Mouse (Mus musculus): ENCODE data around the gene Hmx1. TPM values are rescaled to one million over a fixed set of nuclear protein-coding genes. Genes with fewer than 3 reads are reported as not detected.

Gene Hmx1
- total and polyA plus RNA-seq, 3 experiments: not detected

- DNase-seq (ENCODE audit: low read depth, low spot score): no peak
- Histone ChIP-seq H3K27me3 (ENCODE audit: control insufficient read depth in 1 of 2, insufficient read depth in 2 of 2, low read length in 2 of 2) (no peaks in the 10 kb centered on the region), H3K4me3 (ENCODE audit: control insufficient read depth in 1 of 2, insufficient read depth in 1 of 2, low read depth in 2 of 2, low read length in 2 of 2) (no peak overlapping the region), H3K27ac (ENCODE audit: control insufficient read depth, low read depth, low read length) (no peak overlapping the region), H3K79me2 (ENCODE audit: control insufficient read depth, insufficient read depth, low read length, poor library complexity) (no peaks in the 10 kb centered on the region), H3K36me3 (ENCODE audit: control insufficient read depth in 1 of 2, insufficient read depth in 2 of 2, low read length in 2 of 2) (no peaks in the 10 kb centered on the region), H3K4me1 (ENCODE audit: control insufficient read depth in 1 of 2, insufficient read depth in 2 of 2, low read length in 2 of 2) (no peaks in the 10 kb centered on the region), H3K9ac (ENCODE audit: control insufficient read depth, low read depth, low read length, poor library complexity, severe bottlenecking) (no peak overlapping the region), H3K9me3 (replicated peaks; ENCODE audit: insufficient read depth, low read length) (no peaks in the 10 kb centered on the region)
- TF ChIP-seq POLR2A (IDR thresholded peaks at IDR 0.05; ENCODE audit: control insufficient read depth in 1 of 2, insufficient read depth in 1 of 2, low read depth in 1 of 2, low read length in 2 of 2, poor library complexity in 1 of 2) (no peak), ZMIZ1 (IDR thresholded peaks at IDR 0.05; ENCODE audit: low read depth, low read length) (no peak), ZC3H11A (IDR thresholded peaks at IDR 0.05; ENCODE audit: low read depth, low read length) (no peak), USF2 (IDR thresholded peaks at IDR 0.05; ENCODE audit: borderline replicate concordance in 1 of 2, insufficient read depth in 1 of 2, low read depth in 1 of 2, low read length in 2 of 2) (no peak), KAT2A (conservative IDR thresholded peaks at IDR 0.05; ENCODE audit: low read depth, low read length) (no peak), ELF1 (IDR thresholded peaks at IDR 0.05; ENCODE audit: low read depth, low read length) (no peak), MYC (IDR thresholded peaks at IDR 0.05; ENCODE audit: low read depth, low read length) (no peak), BHLHE40 (IDR thresholded peaks at IDR 0.05; ENCODE audit: borderline replicate concordance, low read depth, low read length) (no peak)
These were observed 58.9 kb downstream of the Hmx1 start for GRCm38 (mm10) chr5:35447656-35448443.

Other genes with a start within 250 kb of the Hmx1 start
- gene Adra2c, start 110.8 kb upstream of the Hmx1 start, total RNA-seq (2012; rRNA removed): not detected in 2 replicates
- gene Adra2c, start 110.8 kb upstream of the Hmx1 start, polyA plus RNA-seq (2012; ENCODE audit: insufficient read depth in 1 of 2, insufficient read length in 2 of 2, low read depth in 1 of 2, low replicate concordance in 2 of 2, missing spikeins in 1 of 2): not detected
- not detected in 2 replicates for gene Cpz, start 136.6 kb downstream of the Hmx1 start, total RNA-seq (2012; rRNA removed)
- gene Cpz, start 136.6 kb downstream of the Hmx1 start, polyA plus RNA-seq (2012; ENCODE audit: insufficient read depth in 1 of 2, insufficient read length in 2 of 2, low read depth in 1 of 2, low replicate concordance in 2 of 2, missing spikeins in 1 of 2): under 1 TPM in 1 of 2 experiments, not detected in 1; 0.10 TPM
- gene Trmt44, start 186.0 kb downstream of the Hmx1 start, total RNA-seq (2012; rRNA removed): 13.1 and 16.6 TPM in 2 replicates
- 10 to 100 TPM in 1 of 2 experiments, not detected in 1; 14.3 TPM for gene Trmt44, start 186.0 kb downstream of the Hmx1 start, polyA plus RNA-seq (2012; ENCODE audit: insufficient read depth in 1 of 2, insufficient read length in 2 of 2, low read depth in 1 of 2, low replicate concordance in 2 of 2, missing spikeins in 1 of 2)
- gene Acox3, start 193.9 kb downstream of the Hmx1 start, total RNA-seq (2012; rRNA removed): 3.9 and 6.5 TPM in 2 replicates
- 10 to 100 TPM in 1 of 2 experiments, not detected in 1; 11.4 TPM for gene Acox3, start 193.9 kb downstream of the Hmx1 start, polyA plus RNA-seq (2012; ENCODE audit: insufficient read depth in 1 of 2, insufficient read length in 2 of 2, low read depth in 1 of 2, low replicate concordance in 2 of 2, missing spikeins in 1 of 2)

All from MEL (cell line).